Mouse (Mus musculus) bone marrow macrophage, adult 2 months (primary cell): ENCODE data around the gene Neurod1.

Experiments used
- CTCF ChIP-seq: IDR thresholded peaks from 2 replicates; pipeline ENCODE4 v1.5.1; 2012; ENCODE audit warnings: low read depth, mild to moderate bottlenecking, low read length, moderate library complexity
- POLR2A ChIP-seq: IDR thresholded peaks from 2 replicates; pipeline ENCODE4 v1.6.1; 2012; ENCODE audit warnings: mild to moderate bottlenecking, low read depth, low read length, borderline replicate concordance

DNA sequence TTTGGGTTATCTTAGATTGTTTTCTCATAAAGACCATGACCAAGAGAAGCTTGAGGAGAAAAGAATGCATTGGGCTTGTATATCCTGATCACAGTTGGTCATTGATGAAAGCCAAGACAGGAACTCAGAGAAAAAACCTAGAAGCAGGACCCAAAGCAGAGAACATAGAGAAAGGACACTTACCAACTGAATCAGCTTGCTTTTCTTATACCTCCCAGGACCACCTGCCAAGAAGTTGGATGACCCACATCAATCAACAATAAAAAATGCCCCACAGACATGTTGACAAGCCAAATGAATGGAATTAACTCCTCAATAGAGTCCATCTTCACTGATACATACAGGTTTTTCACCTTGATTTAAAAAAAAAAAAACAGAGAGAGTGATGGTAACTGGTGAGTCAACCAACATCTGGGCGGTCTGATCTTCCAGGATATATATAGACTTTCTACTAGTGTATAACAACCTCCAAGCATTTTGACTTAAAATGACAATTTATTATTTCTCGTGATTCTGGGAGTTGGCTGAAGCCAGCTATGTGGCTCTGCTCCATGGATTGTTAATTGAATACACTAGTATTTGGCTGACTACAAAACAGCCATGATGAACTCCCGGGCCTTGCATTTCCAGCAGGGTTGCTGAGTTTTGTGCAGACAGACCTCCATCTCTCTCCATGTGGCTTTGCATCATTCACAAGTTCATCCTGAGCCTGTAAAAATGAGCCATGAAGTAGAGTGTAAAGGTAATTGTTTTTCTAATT, 12.5 kb downstream of the Neurod1 start:
- TF ChIP-seq CTCF (no peak), POLR2A (no peak)
